In the genomic region with DNA sequence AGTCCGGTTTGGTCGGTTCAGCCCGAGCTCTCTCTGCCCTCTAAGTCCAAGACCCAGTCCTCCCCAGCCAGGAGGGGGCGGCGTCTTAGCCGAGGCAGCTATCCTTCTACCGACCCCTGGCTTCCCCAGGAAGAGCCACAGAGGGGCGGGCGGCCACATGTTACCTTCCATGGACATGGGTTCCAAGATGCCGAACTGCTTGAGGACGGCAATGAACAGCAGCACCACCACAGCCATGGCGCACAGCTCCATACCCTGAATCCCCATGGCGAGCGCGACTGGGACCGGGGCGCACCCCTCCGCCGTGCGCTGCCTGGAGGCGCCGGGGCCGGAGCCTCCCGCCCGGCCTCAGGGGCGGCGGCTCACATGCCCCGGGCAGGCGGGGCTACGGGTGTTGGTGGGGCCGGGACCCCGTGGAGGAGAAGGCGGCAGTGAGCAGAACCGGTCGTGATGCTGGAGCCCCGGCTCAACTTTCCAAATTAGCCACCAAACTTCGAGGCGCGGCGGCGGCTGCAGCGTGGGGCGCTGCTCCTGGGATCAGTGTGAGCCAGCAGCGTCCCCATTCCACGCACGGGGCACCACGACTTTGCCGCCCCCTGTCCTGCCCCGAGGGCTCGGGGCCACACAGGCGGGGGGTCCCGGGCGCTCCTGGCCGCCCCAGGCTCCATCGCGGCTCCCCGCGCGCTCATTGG, we compare ENCODE assay signal across 7 mouse cellular contexts. TPM values are rescaled to one million over a fixed set of nuclear protein-coding genes. Genes with fewer than 3 reads are reported as not detected.
DNase-seq lines count a peak whose midpoint lies in the region; ATAC-seq and TF ChIP-seq lines count a peak whose summit lies in the region.

No protein-coding gene starts in this region.

- peak overlapping the region; percentile 91 for H3K4me2 ChIP-seq in heart, embryonic 11.5 days
- H3K4me2 ChIP-seq in limb, embryonic 14.5 days (replicated peaks; ENCODE audit: low read depth, low read length, severe bottlenecking) = peak overlapping the region; percentile 97
- peak overlapping the region; percentile 50 for H3K4me2 ChIP-seq in neural tube, embryonic 14.5 days (ENCODE audit: low read depth, low read length)

- H3K27ac ChIP-seq in ES-Bruce4 (ENCODE audit: insufficient read depth, low read length) = no peak overlapping the region
- H3K27ac ChIP-seq in heart, embryonic 11.5 days (ENCODE audit: low read depth, low read length) = no peak overlapping the region
- no peak overlapping the region for H3K27ac ChIP-seq in limb, embryonic 14.5 days (replicated peaks; ENCODE audit: low read depth, low read length)
- H3K27ac ChIP-seq in neural tube, embryonic 14.5 days (ENCODE audit: low read depth, low read length) = no peak overlapping the region

- no peak for DNase-seq in Patski (ENCODE audit: low read depth, low spot score)
- DNase-seq in limb, embryonic 14.5 days (ENCODE audit: low spot score) = no peak
- no peak for DNase-seq in frontal cortex, postnatal 36 days (ENCODE audit: low spot score in 2 of 2)
- DNase-seq in urinary bladder, postnatal 14 days (ENCODE audit: low spot score) = no peak

- peak overlapping the region; percentile 82 for H3K4me3 ChIP-seq in ES-Bruce4 (ENCODE audit: low read depth, low read length)
- H3K4me3 ChIP-seq in heart, embryonic 11.5 days (ENCODE audit: low read depth, low read length) = peak overlapping the region; percentile 49
- H3K4me3 ChIP-seq in limb, embryonic 14.5 days (replicated peaks; ENCODE audit: low read length) = peak overlapping the region; percentile 56
- H3K4me3 ChIP-seq in neural tube, embryonic 14.5 days (ENCODE audit: low read depth, low read length) = peak overlapping the region; percentile 30

- TF ChIP-seq CTCF in ES-Bruce4 (IDR thresholded peaks at IDR 0.05; ENCODE audit: low read depth, low read length) (peak; percentile 32), Patski (IDR thresholded peaks at IDR 0.05) (no peak)

- peak; percentile 33 for ATAC-seq in Patski
- 0 out of 2 replicates have a peak, but pooled peaks have one; percentile 3 for ATAC-seq in heart, embryonic 11.5 days (replicated peaks; ENCODE audit: insufficient number of reproducible peaks, low FRiP score, low TSS enrichment)
- ATAC-seq in limb, embryonic 14.5 days (ENCODE audit: low FRiP score, low read depth) = peak; percentile 49; the same call in 1 of the 2 replicates
- ATAC-seq in neural tube, embryonic 14.5 days (ENCODE audit: low read depth) = peak; percentile 19; the same call in 1 of the 2 replicates

- POLR2A ChIA-PET in Patski (lab: Charles Lee) = interaction anchor here (0.8 kb wide), 1 partner anchor 9 kb away, joined by 3 read pairs; no protein-coding TSS in a partner anchor

- CTCF ChIA-PET in Patski (lab: Charles Lee) = interaction anchor here (1.1 to 2.5 kb wide), 3 partner anchors 19 to 77 kb away, joined by 3 to 9 read pairs (median 4); no protein-coding TSS in a partner anchor

- under 1% methylated on average over 48 of the region's 59 CpGs for WGBS in heart, embryonic 11.5 days (ENCODE audit: insufficient replicate concordance)
- WGBS in limb, embryonic 14.5 days = under 1% methylated on average over 36 of the region's 59 CpGs
- WGBS in neural tube, embryonic 14.5 days = under 1% methylated on average over 54 of the region's 59 CpGs

- no peak for TF ChIP-seq POLR2A in ES-Bruce4 (IDR thresholded peaks at IDR 0.05; ENCODE audit: insufficient read depth, low read length)
- TF ChIP-seq POLR2A in limb, embryonic 14.5 days (IDR thresholded peaks at IDR 0.05; ENCODE audit: borderline replicate concordance, extremely low read depth, insufficient read depth, insufficient read length) = no peak

- in situ Hi-C loops in Patski (cut with MboI; ENCODE audit: low pct_unique_long_range_greater_than_20kb) = no loop called here

- no peaks in the 10 kb centered on the region for H3K9me3 ChIP-seq in ES-Bruce4 (replicated peaks; ENCODE audit: control insufficient read depth, insufficient read depth, low read length, poor library complexity, severe bottlenecking)
- no peaks in the 10 kb centered on the region for H3K9me3 ChIP-seq in heart, embryonic 11.5 days (replicated peaks; ENCODE audit: control insufficient read depth, low read length)
- no peaks in the 10 kb centered on the region for H3K9me3 ChIP-seq in limb, embryonic 14.5 days (ENCODE audit: control insufficient read depth, low read length)
- H3K9me3 ChIP-seq in neural tube, embryonic 14.5 days (ENCODE audit: control insufficient read depth, low read length) = no peaks in the 10 kb centered on the region

- H3K4me1 ChIP-seq in ES-Bruce4 (ENCODE audit: control insufficient read depth, insufficient read depth, low read length) = no peaks in the 10 kb centered on the region
- peaks cover 9% of the 10 kb centered on the region for H3K4me1 ChIP-seq in heart, embryonic 11.5 days (ENCODE audit: control insufficient read depth, insufficient read depth, low read length)
- H3K4me1 ChIP-seq in limb, embryonic 14.5 days (ENCODE audit: control insufficient read depth, insufficient read depth, low read length) = peaks cover 6% of the 10 kb centered on the region; the same call in 1 of the 2 replicates
- H3K4me1 ChIP-seq in neural tube, embryonic 14.5 days (ENCODE audit: control insufficient read depth, insufficient read depth, low read length) = peaks cover 9% of the 10 kb centered on the region

- TF ChIP-seq EP300 in ES-Bruce4 (IDR thresholded peaks at IDR 0.05; ENCODE audit: insufficient read depth, low read depth, low read length) = no peak

- no peaks in the 10 kb centered on the region for H3K36me3 ChIP-seq in ES-Bruce4 (ENCODE audit: control insufficient read depth, insufficient read depth, low read length, poor library complexity, severe bottlenecking)
- no peaks in the 10 kb centered on the region for H3K36me3 ChIP-seq in heart, embryonic 11.5 days (ENCODE audit: control insufficient read depth, insufficient read depth, low read length)
- H3K36me3 ChIP-seq in limb, embryonic 14.5 days (ENCODE audit: control insufficient read depth, insufficient read depth, low read length) = no peaks in the 10 kb centered on the region
- no peaks in the 10 kb centered on the region for H3K36me3 ChIP-seq in neural tube, embryonic 14.5 days (ENCODE audit: control insufficient read depth, insufficient read depth, low read length)

- H3K9ac ChIP-seq in ES-Bruce4 (ENCODE audit: low read depth, poor library complexity, severe bottlenecking) = peak overlapping the region; percentile 54
- H3K9ac ChIP-seq in heart, embryonic 11.5 days (ENCODE audit: low read depth, low read length) = peak overlapping the region; percentile 43
- peak overlapping the region; percentile 60 for H3K9ac ChIP-seq in limb, embryonic 14.5 days (ENCODE audit: low read depth, low read length, severe bottlenecking)
- H3K9ac ChIP-seq in neural tube, embryonic 14.5 days (replicated peaks; ENCODE audit: low read depth, low read length) = 0 out of 2 replicates have a peak overlapping the region, but pooled peaks have one; percentile 25

- H3K27me3 ChIP-seq in ES-Bruce4 (ENCODE audit: control insufficient read depth, insufficient read depth, low read length, poor library complexity, severe bottlenecking) (0 out of 2 replicates have a peak, but pooled peaks cover 2% of the 10 kb centered on the region), Patski (no peaks in the 10 kb centered on the region)
- peaks cover 66% of the 10 kb centered on the region for H3K27me3 ChIP-seq in heart, embryonic 11.5 days (ENCODE audit: control insufficient read depth, insufficient read depth, low read length)
- peaks cover 47% of the 10 kb centered on the region for H3K27me3 ChIP-seq in limb, embryonic 14.5 days (ENCODE audit: control insufficient read depth, insufficient read depth, low read length)
- H3K27me3 ChIP-seq in neural tube, embryonic 14.5 days (ENCODE audit: control insufficient read depth, insufficient read depth, low read length) = peaks cover 56% of the 10 kb centered on the region

RNA-seq across cellular contexts. Expression of a gene that starts 37.6 kb away (rescaled TPM):
- polyA plus RNA-seq in ES-Bruce4 (2011; ENCODE audit: insufficient read depth, insufficient read length, low read depth, missing spikeins) (14.8 and 16.1 TPM in 2 replicates), Patski (2021) (40.3 TPM)
- polyA plus RNA-seq in heart, embryonic 11.5 days (2014; fragmentation: Nextera tagmentation; extraction: Ambion mirVana) = 30.3 and 30.6 TPM in 2 replicates
- polyA plus RNA-seq in limb, embryonic 14.5 days (2012; rRNA removed) = 14.6 and 22.2 TPM in 2 replicates
- polyA plus RNA-seq in limb, embryonic 14.5 days (2014; fragmentation: Nextera tagmentation; extraction: Ambion mirVana) = 20.8 and 24.9 TPM in 2 replicates
- polyA plus RNA-seq in neural tube, embryonic 14.5 days (2014; fragmentation: Nextera tagmentation; extraction: Ambion mirVana) = 31.9 and 40.6 TPM in 2 replicates

RNA-seq across cellular contexts. Expression of a gene that starts 39.9 kb away (rescaled TPM):
- polyA plus RNA-seq in ES-Bruce4 (2011; ENCODE audit: insufficient read depth, insufficient read length, low read depth, missing spikeins) (2.0 and 2.8 TPM in 2 replicates), Patski (2021) (4.3 TPM)
- 2.0 and 2.3 TPM in 2 replicates for polyA plus RNA-seq in heart, embryonic 11.5 days (2014; fragmentation: Nextera tagmentation; extraction: Ambion mirVana)
- polyA plus RNA-seq in limb, embryonic 14.5 days (2012; rRNA removed) = 4.2 and 4.3 TPM in 2 replicates
- polyA plus RNA-seq in limb, embryonic 14.5 days (2014; fragmentation: Nextera tagmentation; extraction: Ambion mirVana) = 2.3 and 3.2 TPM in 2 replicates
- polyA plus RNA-seq in neural tube, embryonic 14.5 days (2014; fragmentation: Nextera tagmentation; extraction: Ambion mirVana) = 9.2 and 12.6 TPM in 2 replicates

RNA-seq across cellular contexts. Expression of a gene that starts 57.0 kb away (rescaled TPM):
- polyA plus RNA-seq in ES-Bruce4 (2011; ENCODE audit: insufficient read depth, insufficient read length, low read depth, missing spikeins) (0.43 and 1.2 TPM in 2 replicates), Patski (2021) (0.05 TPM)
- 0.30 and 0.34 TPM in 2 replicates for polyA plus RNA-seq in heart, embryonic 11.5 days (2014; fragmentation: Nextera tagmentation; extraction: Ambion mirVana)
- 0.31 and 0.37 TPM in 2 replicates for polyA plus RNA-seq in limb, embryonic 14.5 days (2012; rRNA removed)
- 0.14 and 0.39 TPM in 2 replicates for polyA plus RNA-seq in limb, embryonic 14.5 days (2014; fragmentation: Nextera tagmentation; extraction: Ambion mirVana)
- polyA plus RNA-seq in neural tube, embryonic 14.5 days (2014; fragmentation: Nextera tagmentation; extraction: Ambion mirVana) = 0.12 and 0.17 TPM in 2 replicates

RNA-seq across cellular contexts. Expression of a gene that starts 59.3 kb away (rescaled TPM):
- polyA plus RNA-seq in ES-Bruce4 (2011; ENCODE audit: insufficient read depth, insufficient read length, low read depth, missing spikeins) = 1.2 and 1.3 TPM in 2 replicates
- polyA plus RNA-seq in Patski (2021) = not detected
- polyA plus RNA-seq in heart, embryonic 11.5 days (2014; fragmentation: Nextera tagmentation; extraction: Ambion mirVana) = 0.39 TPM in 1 of 2 replicates, not detected in the other
- polyA plus RNA-seq in limb, embryonic 14.5 days (2012; rRNA removed) = 10.3 and 10.6 TPM in 2 replicates
- polyA plus RNA-seq in limb, embryonic 14.5 days (2014; fragmentation: Nextera tagmentation; extraction: Ambion mirVana) = 9.3 and 9.5 TPM in 2 replicates
- polyA plus RNA-seq in neural tube, embryonic 14.5 days (2014; fragmentation: Nextera tagmentation; extraction: Ambion mirVana) = not detected in 2 replicates

Comparison
In these comparisons a context has a peak if more than half of its experiments do, and no peak if none do; other contexts are left out.
1. H3K4me3 ChIP-seq: peak in every context shown above with its lines; median percentile 82 in ES-Bruce4; 56 in limb, embryonic 14.5 days; 49 in heart, embryonic 11.5 days; 30 in neural tube, embryonic 14.5 days.